11 mouse cellular contexts compared by ENCODE assay signal in the genomic region with DNA sequence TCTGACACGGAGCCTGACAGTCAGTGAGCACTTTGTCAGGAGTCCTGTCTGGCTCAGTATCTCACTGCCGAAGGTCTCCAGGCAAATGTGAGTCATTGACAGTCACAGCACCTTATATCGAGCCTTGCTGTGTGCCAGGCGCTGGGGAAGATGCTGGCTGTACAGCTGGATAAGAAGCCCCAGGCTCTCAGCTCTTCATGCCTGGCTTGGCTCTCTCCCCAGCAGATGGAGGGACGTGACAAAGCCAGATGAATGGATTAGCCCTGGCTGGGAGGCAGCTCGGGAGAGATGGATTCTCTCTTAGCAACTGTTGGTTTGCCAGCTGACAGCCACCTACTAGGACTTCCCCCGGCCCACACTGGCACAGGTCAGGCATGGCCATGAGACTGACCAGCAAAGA.
DNase-seq lines count a peak whose midpoint lies in the region; ATAC-seq lines count a peak whose summit lies in the region.
"Had no signal": no experiment of that assay in that cellular context is flagged by ENCODE, and none has a peak within 500 bp of the region (broad histone marks: within the 10 kb centered on the region; RNA-seq: fewer than 3 reads in every experiment).

No protein-coding gene starts in this region.

- no peaks in the 10 kb centered on the region; the same call in 1 of the 2 replicates for H3K4me1 ChIP-seq in hindbrain, embryonic 11.5 days (replicated peaks; ENCODE audit: control insufficient read depth, insufficient read depth, low read length)

- no peaks in the 10 kb centered on the region for H3K9me3 ChIP-seq in hindbrain, embryonic 11.5 days (ENCODE audit: control insufficient read depth, low read length)
- H3K9me3 ChIP-seq: limb, embryonic 15.5 days had no signal

- no peaks in the 10 kb centered on the region for H3K36me3 ChIP-seq in hindbrain, embryonic 11.5 days (ENCODE audit: control insufficient read depth, insufficient read depth, low read length)
- H3K36me3 ChIP-seq: limb, embryonic 15.5 days had no signal

- WGBS in hindbrain, embryonic 11.5 days = 55% methylated on average over 7 of the region's 7 CpGs

- H3K27me3 ChIP-seq in hindbrain, embryonic 11.5 days (ENCODE audit: control insufficient read depth, insufficient read depth, low read length) = no peaks in the 10 kb centered on the region

- H3K27ac ChIP-seq in hindbrain, embryonic 11.5 days (ENCODE audit: low read depth, low read length) = peak overlapping the region; percentile 30; the same call in 1 of the 2 replicates
- H3K27ac ChIP-seq: limb, embryonic 15.5 days had no signal

- ATAC-seq in hindbrain, embryonic 11.5 days (ENCODE audit: low FRiP score) = 0 out of 2 replicates have a peak, but pooled peaks have one; percentile 1
- ATAC-seq in megakaryocyte progenitor cell, adult 5-6 weeks (replicated peaks; ENCODE audit: poor library complexity) = peak; percentile 62
- ATAC-seq in megakaryocyte, adult 5-6 weeks (ENCODE audit: poor library complexity, severe bottlenecking) = no peak

- no peak overlapping the region for H3K9ac ChIP-seq in hindbrain, embryonic 11.5 days (ENCODE audit: low read depth, low read length)
- H3K9ac ChIP-seq: limb, embryonic 15.5 days had no signal

- H3K4me3 ChIP-seq in hindbrain, embryonic 11.5 days (ENCODE audit: low read depth, low read length) = no peak overlapping the region
- H3K4me3 ChIP-seq: limb, embryonic 15.5 days had no signal

- peak; percentile 64 for DNase-seq in layer of hippocampus, adult 11-12 months (ENCODE audit: low spot score)
- DNase-seq in layer of hippocampus, adult 9-10 months (ENCODE audit: low spot score) = no peak
- no peak for DNase-seq in hindbrain, embryonic 11.5 days (ENCODE audit: low spot score)
- DNase-seq in right cerebral cortex, postnatal 14 days = peak; percentile 60
- DNase-seq in c-Kit-positive CD71-positive TER-119-positive erythroid progenitor cells, embryonic 14.5 days (ENCODE audit: low spot score) = no peak
- DNase-seq in ovary, adult 18-20 months (ENCODE audit: low spot score) = no peak
- DNase-seq: kidney, adult 2 months had no signal

- no peak overlapping the region; the same call in 1 of the 2 replicates for H3K4me2 ChIP-seq in hindbrain, embryonic 11.5 days (replicated peaks; ENCODE audit: low read depth, low read length)
- H3K4me2 ChIP-seq: heart, embryonic 11.5 days; limb, embryonic 15.5 days had no signal

Comparison
In these comparisons a context has a peak if more than half of its experiments do, and no peak if none do; other contexts are left out.
1. DNase-seq: peak in layer of hippocampus, adult 11-12 months (single experiment) and right cerebral cortex, postnatal 14 days (single experiment); none in layer of hippocampus, adult 9-10 months (single experiment), hindbrain, embryonic 11.5 days (single experiment), c-Kit-positive CD71-positive TER-119-positive erythroid progenitor cells, embryonic 14.5 days (single experiment) and ovary, adult 18-20 months (single experiment).